Mouse (Mus musculus): ENCODE measurements at regions not wholly inside any gene's neighbourhood (a gene's known extent, or its start where the extent isn't known, plus 50 kb on each side); places are given as distances from the start of the nearest gene placed in this dataset.

- no peak for TF ChIP-seq POLR2A (IDR thresholded peaks at IDR 0.05; ENCODE audit: borderline replicate concordance, extremely low read depth, insufficient read depth, insufficient read length)
- H3K4me1 ChIP-seq (ENCODE audit: control insufficient read depth, insufficient read depth, low read length): peaks cover 14% of the 10 kb centered on the region; the same call in 1 of the 2 replicates
- H3K4me2 ChIP-seq (replicated peaks; ENCODE audit: low read depth, low read length, severe bottlenecking): no peak overlapping the region
- no peaks in the 10 kb centered on the region for H3K36me3 ChIP-seq (ENCODE audit: control insufficient read depth, insufficient read depth, low read length)
- H3K9ac ChIP-seq (ENCODE audit: low read depth, low read length, severe bottlenecking): no peak overlapping the region
- 40% methylated on average over 8 of the region's 8 CpGs for WGBS
- DNase-seq (ENCODE audit: low spot score): no peak
- no peaks in the 10 kb centered on the region for H3K9me3 ChIP-seq (ENCODE audit: control insufficient read depth, low read length)
- no peaks in the 10 kb centered on the region for H3K27me3 ChIP-seq (ENCODE audit: control insufficient read depth, insufficient read depth, low read length)
- no peak overlapping the region for H3K4me3 ChIP-seq (replicated peaks; ENCODE audit: low read length)
- no peak overlapping the region for H3K27ac ChIP-seq (replicated peaks; ENCODE audit: low read depth, low read length)
- no peak for ATAC-seq (ENCODE audit: low FRiP score, low read depth)
These were observed 481.2 kb upstream of the Pmfbp1 start for GRCm38 (mm10) chr8:109012655-109013054.

- 64% methylated on average over 7 of the region's 7 CpGs for WGBS
- H3K36me3 ChIP-seq (ENCODE audit: control insufficient read depth, insufficient read depth, low read length): no peaks in the 10 kb centered on the region
- no peaks in the 10 kb centered on the region for H3K27me3 ChIP-seq (ENCODE audit: control insufficient read depth, insufficient read depth, low read length)
- no peaks in the 10 kb centered on the region for H3K9me3 ChIP-seq (ENCODE audit: control insufficient read depth, low read length)
- H3K9ac ChIP-seq (ENCODE audit: low read depth, low read length, severe bottlenecking): no peak overlapping the region
- H3K4me2 ChIP-seq (replicated peaks; ENCODE audit: low read depth, low read length, severe bottlenecking): no peak overlapping the region
- H3K4me3 ChIP-seq (replicated peaks; ENCODE audit: low read length): no peak overlapping the region
- H3K27ac ChIP-seq (replicated peaks; ENCODE audit: low read depth, low read length): no peak overlapping the region
- no peak for ATAC-seq (ENCODE audit: low FRiP score, low read depth)
- H3K4me1 ChIP-seq (ENCODE audit: control insufficient read depth, insufficient read depth, low read length): peaks cover 14% of the 10 kb centered on the region; the same call in 1 of the 2 replicates
- no peak for DNase-seq (ENCODE audit: low spot score)
- no peak for TF ChIP-seq POLR2A (IDR thresholded peaks at IDR 0.05; ENCODE audit: borderline replicate concordance, extremely low read depth, insufficient read depth, insufficient read length)
These were observed 480.2 kb upstream of the Pmfbp1 start for GRCm38 (mm10) chr8:109013577-109013976.

- 64% methylated on average over 7 of the region's 7 CpGs for WGBS
- Histone ChIP-seq H3K27me3 (ENCODE audit: control insufficient read depth, insufficient read depth, low read length) (no peaks in the 10 kb centered on the region), H3K9me3 (ENCODE audit: control insufficient read depth, low read length) (no peaks in the 10 kb centered on the region), H3K4me2 (replicated peaks; ENCODE audit: low read depth, low read length, severe bottlenecking) (no peak overlapping the region), H3K4me1 (ENCODE audit: control insufficient read depth, insufficient read depth, low read length) (peaks cover 14% of the 10 kb centered on the region; the same call in 1 of the 2 replicates), H3K36me3 (ENCODE audit: control insufficient read depth, insufficient read depth, low read length) (no peaks in the 10 kb centered on the region), H3K27ac (replicated peaks; ENCODE audit: low read depth, low read length) (no peak overlapping the region), H3K4me3 (replicated peaks; ENCODE audit: low read length) (no peak overlapping the region), H3K9ac (ENCODE audit: low read depth, low read length, severe bottlenecking) (no peak overlapping the region)
- no peak for TF ChIP-seq POLR2A (IDR thresholded peaks at IDR 0.05; ENCODE audit: borderline replicate concordance, extremely low read depth, insufficient read depth, insufficient read length)
- DNase-seq (ENCODE audit: low spot score) (no peak), ATAC-seq (ENCODE audit: low FRiP score, low read depth) (no peak)
These were observed 479.1 kb upstream of the Pmfbp1 start for GRCm38 (mm10) chr8:109014746-109015145.

- TF ChIP-seq POLR2A (IDR thresholded peaks at IDR 0.05; ENCODE audit: borderline replicate concordance, extremely low read depth, insufficient read depth, insufficient read length): no peak
- DNase-seq (ENCODE audit: low spot score) (no peak), ATAC-seq (ENCODE audit: low FRiP score, low read depth) (no peak)
- H3K27ac ChIP-seq (replicated peaks; ENCODE audit: low read depth, low read length): no peak overlapping the region
- H3K4me1 ChIP-seq (ENCODE audit: control insufficient read depth, insufficient read depth, low read length): no peaks in the 10 kb centered on the region
- no peak overlapping the region for H3K9ac ChIP-seq (ENCODE audit: low read depth, low read length, severe bottlenecking)
- H3K27me3 ChIP-seq (ENCODE audit: control insufficient read depth, insufficient read depth, low read length): no peaks in the 10 kb centered on the region
- no peaks in the 10 kb centered on the region for H3K36me3 ChIP-seq (ENCODE audit: control insufficient read depth, insufficient read depth, low read length)
- H3K4me3 ChIP-seq (replicated peaks; ENCODE audit: low read length): no peak overlapping the region
- WGBS: 84% methylated on average over 7 of the region's 7 CpGs
- H3K9me3 ChIP-seq (ENCODE audit: control insufficient read depth, low read length): no peaks in the 10 kb centered on the region
- H3K4me2 ChIP-seq (replicated peaks; ENCODE audit: low read depth, low read length, severe bottlenecking): no peak overlapping the region
These were observed 474.3 kb upstream of the Pmfbp1 start for GRCm38 (mm10) chr8:109019565-109019964.

GRCm38 (mm10) chr8:109020102-109020501 is 473.7 kb upstream of the Pmfbp1 start:
- Histone ChIP-seq H3K27ac (replicated peaks; ENCODE audit: low read depth, low read length) (no peak overlapping the region), H3K4me2 (replicated peaks; ENCODE audit: low read depth, low read length, severe bottlenecking) (no peak overlapping the region), H3K9me3 (ENCODE audit: control insufficient read depth, low read length) (no peaks in the 10 kb centered on the region), H3K27me3 (ENCODE audit: control insufficient read depth, insufficient read depth, low read length) (no peaks in the 10 kb centered on the region), H3K4me1 (ENCODE audit: control insufficient read depth, insufficient read depth, low read length) (no peaks in the 10 kb centered on the region), H3K36me3 (ENCODE audit: control insufficient read depth, insufficient read depth, low read length) (no peaks in the 10 kb centered on the region), H3K9ac (ENCODE audit: low read depth, low read length, severe bottlenecking) (no peak overlapping the region), H3K4me3 (replicated peaks; ENCODE audit: low read length) (no peak overlapping the region)
- ATAC-seq (ENCODE audit: low FRiP score, low read depth) (no peak), DNase-seq (ENCODE audit: low spot score) (no peak)
- TF ChIP-seq POLR2A (IDR thresholded peaks at IDR 0.05; ENCODE audit: borderline replicate concordance, extremely low read depth, insufficient read depth, insufficient read length): no peak
- 90% methylated on average over 4 of the region's 4 CpGs for WGBS

DNA sequence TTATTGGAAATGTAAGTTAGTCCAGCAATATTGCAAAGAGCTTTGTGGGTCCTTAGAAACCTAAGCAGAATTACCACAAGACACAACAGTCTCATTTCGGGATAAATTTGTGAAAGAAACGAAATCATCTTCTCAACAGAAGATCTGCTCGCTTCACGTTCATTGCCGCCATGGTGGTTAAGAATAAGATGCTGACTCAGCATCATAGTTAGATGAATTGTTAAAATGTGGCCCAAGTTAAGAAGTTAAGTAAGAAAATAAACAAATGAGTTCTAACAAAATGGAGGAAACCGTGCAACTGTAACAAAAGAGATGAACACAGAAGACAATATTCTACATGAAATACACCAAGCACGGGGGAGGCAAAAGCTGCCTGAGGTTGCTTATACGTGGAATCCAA is 465.9 kb upstream of the Pmfbp1 start:
- ATAC-seq (ENCODE audit: low FRiP score, low read depth) (no peak), DNase-seq (ENCODE audit: low spot score) (no peak)
- H3K9me3 ChIP-seq (ENCODE audit: control insufficient read depth, low read length): no peaks in the 10 kb centered on the region

More for the DNA sequence above, 465.9 kb upstream of the Pmfbp1 start:
- Histone ChIP-seq H3K4me2 (replicated peaks; ENCODE audit: low read depth, low read length, severe bottlenecking) (no peak overlapping the region), H3K27ac (replicated peaks; ENCODE audit: low read depth, low read length) (no peak overlapping the region), H3K27me3 (ENCODE audit: control insufficient read depth, insufficient read depth, low read length) (no peaks in the 10 kb centered on the region), H3K4me3 (replicated peaks; ENCODE audit: low read length) (no peak overlapping the region), H3K9ac (ENCODE audit: low read depth, low read length, severe bottlenecking) (no peak overlapping the region), H3K36me3 (ENCODE audit: control insufficient read depth, insufficient read depth, low read length) (no peaks in the 10 kb centered on the region), H3K4me1 (ENCODE audit: control insufficient read depth, insufficient read depth, low read length) (no peaks in the 10 kb centered on the region)
- TF ChIP-seq POLR2A (IDR thresholded peaks at IDR 0.05; ENCODE audit: borderline replicate concordance, extremely low read depth, insufficient read depth, insufficient read length): no peak
- 95% methylated on average over 8 of the region's 8 CpGs for WGBS
